Mouse (Mus musculus) v-Abl transformed pro-B cells (cell line): Measurements from ENCODE around the gene Cdca4.
"Not testable (repeated sequence)": the region's sequence is repeated elsewhere in the genome, so short reads cannot be mapped to it uniquely, and the experiment has no call there.

Source experiments
- in situ Hi-C, 2 experiments: fragments of 400-800 bp; cut with MboI; formaldehyde crosslinking; loops; one replicate each; pipeline ENCODE4 v1.15.1; 2025; ENCODE audit not compliant: unreplicated experiment in 2 of 2

Gene Cdca4

GRCm38 (mm10) chr12:112830141-112830540, 918 bp upstream of the Cdca4 start:
- in situ Hi-C loops: no loop called here

GRCm38 (mm10) chr12:112828501-112829243, 551 bp downstream of the Cdca4 start:
- in situ Hi-C loops: no loop called here

- in situ Hi-C loops: no loop called here
Observed at GRCm38 (mm10) chr12:112825901-112826300, 3.3 kb downstream of the Cdca4 start.

DNA sequence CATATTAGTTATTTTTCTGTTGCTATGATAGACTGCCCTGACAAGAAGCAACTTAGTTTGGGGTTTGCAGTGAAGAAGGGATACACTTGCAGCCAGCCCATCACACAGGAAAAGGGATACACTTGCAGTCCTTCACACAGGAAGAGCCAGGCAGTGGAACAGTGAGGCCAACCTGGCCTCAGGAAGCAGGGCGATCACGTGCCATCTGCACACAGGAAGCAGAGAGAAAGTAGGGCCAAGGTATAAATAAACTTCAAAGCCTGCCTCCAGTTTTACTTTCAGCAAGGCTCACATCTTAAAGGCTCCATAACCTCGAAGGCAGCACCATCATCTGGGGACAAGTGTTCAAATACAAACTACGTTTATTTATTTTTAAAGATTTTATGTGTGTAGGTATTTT, 6.0 kb downstream of the Cdca4 start:
- in situ Hi-C loops: no loop called here

- in situ Hi-C loops: no loop called here
Observed at GRCm38 (mm10) chr12:112822676-112823075, 6.5 kb downstream of the Cdca4 start.

- in situ Hi-C loops: no loop called here
Observed at GRCm38 (mm10) chr12:112821974-112822373, 7.2 kb downstream of the Cdca4 start.

- in situ Hi-C loops: no loop called here
Observed at GRCm38 (mm10) chr12:112821216-112821615, 8.0 kb downstream of the Cdca4 start.

GRCm38 (mm10) chr12:112820401-112820999, 8.7 kb downstream of the Cdca4 start:
- in situ Hi-C loops: no loop called here

GRCm38 (mm10) chr12:112819057-112819662, 10.1 kb downstream of the Cdca4 start:
- in situ Hi-C loops: no loop called here

GRCm38 (mm10) chr12:112816866-112817265, 12.4 kb downstream of the Cdca4 start:
- in situ Hi-C loops: not testable (repeated sequence)

DNA sequence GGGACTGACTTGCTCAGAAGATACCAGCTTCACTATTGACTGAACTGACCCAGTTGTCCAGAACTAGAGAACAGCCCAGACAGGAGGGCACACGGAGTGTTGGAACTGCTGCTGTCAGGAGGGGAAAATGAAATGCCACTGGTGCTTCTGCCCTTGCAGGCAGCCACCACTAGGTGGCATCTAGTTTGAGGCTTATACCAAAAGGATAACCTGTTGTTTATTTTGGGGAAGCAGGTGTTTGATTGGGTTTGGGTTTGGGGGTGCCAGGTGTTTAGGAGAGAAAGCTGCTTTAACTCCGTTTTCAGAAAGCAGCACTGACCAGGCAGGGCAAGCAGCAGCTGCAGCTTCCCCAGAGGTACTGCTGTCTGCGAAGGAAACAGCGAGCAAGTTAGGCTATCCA, 12.9 kb downstream of the Cdca4 start:
- in situ Hi-C loops: no loop called here

DNA sequence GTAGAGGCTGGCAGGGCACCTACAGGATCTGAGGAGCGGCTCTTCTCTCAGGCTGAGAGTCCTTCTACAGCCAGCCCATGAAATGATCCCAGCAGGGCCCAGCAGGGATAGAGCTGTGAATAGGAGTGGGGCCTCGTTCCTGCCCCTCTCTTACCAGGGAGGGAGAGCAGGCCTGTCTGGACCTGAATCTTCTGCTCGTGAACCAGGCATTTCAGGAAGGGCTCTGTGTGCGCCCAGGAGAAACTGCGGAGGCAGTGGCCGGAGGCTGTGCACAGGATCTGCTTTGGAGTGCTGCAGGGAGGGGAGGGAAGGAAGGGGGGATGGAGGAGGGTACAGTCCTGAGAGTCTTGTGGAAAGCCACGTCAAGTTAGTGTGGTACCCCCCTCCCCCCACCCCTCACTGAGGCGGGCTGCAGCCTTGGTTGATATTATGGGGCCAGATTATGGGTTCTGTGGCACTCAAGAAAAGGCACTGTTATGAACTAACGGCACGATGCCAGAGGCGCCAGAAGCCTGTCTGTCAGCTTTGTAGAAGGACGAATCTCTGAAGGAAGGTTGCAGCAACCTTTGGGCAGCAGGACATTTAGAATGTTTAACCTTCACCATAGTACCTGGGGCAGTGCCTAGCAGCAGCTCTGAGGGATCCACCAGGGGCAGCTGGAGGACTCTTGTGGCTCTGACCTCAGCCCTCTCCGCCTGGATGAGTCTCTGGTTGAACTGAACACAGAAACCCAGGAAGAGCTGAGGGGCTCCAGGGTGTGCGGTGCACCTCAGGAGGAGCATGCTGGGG, 14.3 kb downstream of the Cdca4 start:
- in situ Hi-C loops: no loop called here

GRCm38 (mm10) chr12:112813370-112813769, 15.9 kb downstream of the Cdca4 start:
- in situ Hi-C loops: no loop called here

DNA sequence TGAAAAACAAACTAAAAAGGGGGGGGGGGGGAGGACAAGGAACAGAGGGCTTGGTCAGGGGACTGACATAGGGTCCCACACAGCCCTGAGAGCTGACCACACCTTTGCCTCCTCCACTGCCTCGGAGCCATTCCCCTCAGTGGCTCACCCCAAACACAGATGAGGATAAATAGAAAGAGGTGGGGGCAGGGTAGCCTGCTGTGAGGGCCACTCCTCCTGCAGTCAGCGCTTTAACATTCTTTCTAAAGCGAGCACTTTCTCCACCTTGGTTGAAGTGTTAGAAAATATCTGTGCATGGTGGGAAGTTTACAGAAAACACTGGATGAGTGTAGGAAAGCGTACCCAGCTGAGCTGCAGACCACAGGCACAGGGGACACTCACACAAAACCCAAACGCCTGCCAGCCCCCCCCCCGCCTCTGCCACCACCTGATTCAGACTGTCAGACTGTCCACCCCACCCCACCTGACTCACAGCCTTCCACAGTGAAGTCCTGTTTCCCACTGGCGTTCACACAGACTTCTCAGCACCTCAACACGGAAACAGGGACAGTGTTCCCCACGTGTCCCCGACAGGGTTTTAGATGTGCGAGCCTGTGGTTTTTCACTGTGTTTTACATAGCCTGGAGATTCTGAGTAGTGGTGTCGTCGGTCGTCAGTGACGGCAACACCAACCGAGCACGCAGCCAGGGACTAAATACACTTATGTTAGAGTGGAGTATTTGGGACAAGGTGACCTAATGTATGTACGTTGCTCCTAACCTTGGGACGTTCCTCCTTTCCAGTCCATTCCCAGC, 18.9 kb downstream of the Cdca4 start:
- in situ Hi-C loops: no loop called here

DNA sequence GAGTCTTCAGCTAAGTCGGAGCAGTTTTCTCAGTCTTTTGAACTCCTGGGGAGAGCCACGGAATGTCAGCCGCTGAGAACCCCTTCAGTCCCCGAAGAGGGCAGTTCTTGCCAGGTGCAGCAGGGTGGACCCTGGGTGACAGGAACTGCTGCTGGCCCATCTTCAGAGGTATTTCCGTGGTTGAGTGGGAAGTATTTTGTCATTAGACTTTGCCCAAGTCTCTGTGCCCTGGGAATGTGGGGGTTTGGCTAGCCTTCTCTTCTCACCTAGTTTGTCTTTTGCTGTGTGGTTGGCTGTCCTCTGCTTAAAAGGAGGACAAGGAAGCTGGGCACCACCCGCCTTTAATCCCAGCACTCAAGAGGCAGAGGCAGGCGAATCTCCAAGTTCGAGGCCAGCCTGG, 19.6 kb downstream of the Cdca4 start:
- in situ Hi-C loops: loop anchor here in 1 of 2 experiments (5.0 kb wide), 1 partner anchor 33 kb away; no protein-coding TSS in a partner anchor

DNA sequence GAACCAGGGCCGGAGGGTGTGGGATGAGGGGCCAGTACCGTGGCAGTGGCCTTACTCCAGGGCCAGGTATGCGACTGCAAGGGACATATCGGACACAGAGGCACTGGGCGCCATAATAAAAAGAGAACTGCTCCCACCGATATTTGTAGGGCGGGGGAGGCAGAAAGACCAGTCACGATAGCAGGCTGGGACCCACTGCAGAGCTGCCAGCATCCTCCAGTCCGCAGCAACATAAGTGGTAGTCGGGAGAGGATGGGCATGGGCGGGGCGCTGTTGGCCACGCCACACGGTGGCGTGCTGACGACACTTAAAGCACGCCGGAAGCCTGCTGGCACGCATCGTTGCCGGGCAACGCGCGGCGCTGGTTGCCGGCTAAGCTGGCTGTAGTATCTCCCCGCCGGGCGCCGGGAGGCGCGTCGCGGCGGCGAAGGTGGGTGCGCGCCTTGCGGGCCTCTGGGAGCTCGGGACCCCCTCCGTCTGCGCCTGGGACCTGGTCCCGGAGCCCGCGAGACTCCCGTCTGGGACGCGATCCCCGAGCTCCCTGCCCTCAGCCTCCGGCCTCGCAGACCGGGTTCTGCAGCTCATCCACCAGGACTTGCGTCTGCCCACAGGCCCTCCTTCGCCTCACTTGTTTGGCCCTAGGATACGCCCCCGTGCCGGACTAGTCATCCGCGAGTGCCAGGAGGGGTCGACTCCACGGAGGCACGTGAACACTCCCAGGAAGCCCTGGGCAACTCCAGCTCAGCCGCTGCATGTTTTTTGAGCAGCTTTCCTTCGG, 20.4 kb downstream of the Cdca4 start, which contains the start of gene Clba1:
Gene Clba1 (plus strand): TSS at position 351 of the 778 bp plus-strand sequence.
- in situ Hi-C loops: loop anchor here in 1 of 2 experiments (5.0 kb wide), 1 partner anchor 34 kb away; no protein-coding TSS in a partner anchor

DNA sequence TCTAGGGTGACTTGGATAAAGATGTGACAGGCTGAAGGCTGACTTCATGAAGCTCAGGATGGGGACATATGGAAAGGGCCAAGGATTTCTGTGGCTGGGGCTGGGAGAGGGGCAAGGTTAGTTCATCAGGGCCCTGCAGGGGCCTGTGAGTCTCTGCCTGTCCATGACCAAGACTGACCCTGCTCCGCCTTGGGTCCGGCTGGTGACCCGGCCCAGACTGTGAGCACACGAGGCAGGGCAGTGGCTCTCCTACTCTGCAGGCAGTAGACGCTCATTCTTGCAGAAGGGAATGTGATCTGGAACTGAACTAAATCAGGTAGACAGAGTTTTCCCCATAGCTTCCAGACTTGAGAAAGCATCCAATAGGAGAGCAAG, 21.0 kb downstream of the Cdca4 start:
- in situ Hi-C loops: loop anchor here in 1 of 2 experiments (5.0 kb wide), 1 partner anchor 34 kb away; no protein-coding TSS in a partner anchor

DNA sequence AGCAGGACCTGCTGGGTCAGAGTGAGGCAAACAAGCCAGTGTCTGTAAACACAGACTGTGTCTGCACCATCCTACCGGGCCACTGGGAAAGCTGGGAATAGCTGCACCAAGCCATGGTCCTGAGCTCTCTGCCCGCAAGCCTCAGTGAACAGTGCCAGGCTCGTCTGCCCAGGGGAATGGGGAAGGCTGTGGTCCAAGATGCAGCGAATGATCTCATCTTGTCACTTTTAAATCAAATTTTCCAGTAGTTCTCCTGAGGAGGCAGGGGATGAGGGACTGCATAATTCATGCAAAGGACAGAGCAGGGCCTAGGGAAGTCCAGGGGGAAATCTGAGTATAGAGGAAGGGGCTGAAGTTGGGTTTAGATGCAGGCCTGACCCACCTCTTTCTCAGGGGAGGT, 21.4 kb downstream of the Cdca4 start:
- in situ Hi-C loops: loop anchor here in 1 of 2 experiments (5.0 kb wide), 1 partner anchor 35 kb away; no protein-coding TSS in a partner anchor

GRCm38 (mm10) chr12:112806044-112806443, 23.2 kb downstream of the Cdca4 start:
- in situ Hi-C loops: loop anchor here in 1 of 2 experiments (5.0 kb wide), 1 partner anchor 36 kb away; no protein-coding TSS in a partner anchor
